Mouse (Mus musculus): ENCODE measurements around the gene Tram2.

GRCm38 (mm10) chr1:21079217-21079773, at the start of gene Tram2:
- TF ChIP-seq CTCF (IDR thresholded peaks at IDR 0.05; ENCODE audit: low read depth) (no peak), EP300 (IDR thresholded peaks at IDR 0.05; ENCODE audit: low read depth) (no peak)
